Mouse (Mus musculus) liver, embryonic 14.5 days (tissue): ENCODE measurements around the gene Cenpa.

ENCODE experiments used
- CTCF ChIP-seq: IDR thresholded peaks from 2 replicates; pipeline ENCODE4 v1.5.1; 2016; ENCODE audit warnings: antibody characterized with exemption, low read depth, control low read depth
- EP300 ChIP-seq: IDR thresholded peaks from 2 replicates; pipeline ENCODE4 v1.6.1; 2016; ENCODE audit warnings: antibody characterized with exemption, low read depth

GRCm38 (mm10) chr5:30620567-30620966, 46.0 kb upstream of the Cenpa start:
- TF ChIP-seq CTCF: no peak
- no peak for TF ChIP-seq EP300
